7 mouse cellular contexts compared by ENCODE assay signal in genomic region chr4:107434356-107435237, GRCm38 (mm10). TPM values are rescaled to one million over a fixed set of nuclear protein-coding genes. Genes with fewer than 3 reads are reported as not detected.
DNase-seq lines count a peak whose midpoint lies in the region; ATAC-seq and TF ChIP-seq lines count a peak whose summit lies in the region.

Glis1 (plus strand) TSS chr4:107434591.

- peak within 1 kb of the TSS; percentile 86 for H3K4me3 ChIP-seq in gastrocnemius, adult 2 months
- peak within 1 kb of the TSS; percentile 73 for H3K4me3 ChIP-seq in hindbrain, embryonic 14.5 days (replicated peaks; ENCODE audit: low read length)
- H3K4me3 ChIP-seq in left cerebral cortex, adult 2 months = peak within 1 kb of the TSS; percentile 66

- peak; percentile 93 for ATAC-seq in Patski
- peak; percentile 77 for ATAC-seq in hindbrain, embryonic 14.5 days (ENCODE audit: low FRiP score)

- H3K9ac ChIP-seq in hindbrain, embryonic 14.5 days = peak within 1 kb of the TSS; percentile 70

- WGBS in hindbrain, embryonic 14.5 days = under 1% methylated on average over 104 of the region's 112 CpGs

- H3K4me2 ChIP-seq in hindbrain, embryonic 14.5 days (replicated peaks) = peak within 1 kb of the TSS; percentile 96

- H3K9me3 ChIP-seq in hindbrain, embryonic 14.5 days (ENCODE audit: control insufficient read depth, low read length) = no peaks in the 10 kb centered on the region

- no peak for DNase-seq in Patski (ENCODE audit: low read depth, low spot score)
- peak; percentile 34 to 52 for DNase-seq in cerebellum, postnatal 25 days
- DNase-seq in gastrocnemius, adult 2 months = peak; percentile 89
- peak; percentile 55 for DNase-seq in hindbrain, embryonic 14.5 days (ENCODE audit: low spot score)
- DNase-seq in left cerebral cortex, adult 2 months (ENCODE audit: extremely low spot score in 1 of 2, low spot score in 2 of 2) = peak; percentile 57 to 67
- DNase-seq in lung, postnatal 36 days = peak; percentile 62
- peak; percentile 67 for DNase-seq in right cerebral cortex, postnatal 14 days

- peak within 1 kb of the TSS; percentile 77 for H3K27ac ChIP-seq in gastrocnemius, adult 2 months
- H3K27ac ChIP-seq in hindbrain, embryonic 14.5 days = no peak within 1 kb of the TSS
- H3K27ac ChIP-seq in left cerebral cortex, adult 2 months = peak within 1 kb of the TSS; percentile 53

- CTCF ChIA-PET in Patski (lab: Charles Lee) = interaction anchor here (1.0 kb wide), 1 partner anchor 19 kb away, joined by 3 read pairs; no protein-coding TSS in a partner anchor

- intact Hi-C loops in gastrocnemius, adult 2 months (cut with DNase I) = no loop called here
- intact Hi-C loops in left cerebral cortex, adult 2 months (cut with DNase I) = no loop called here

- H3K4me1 ChIP-seq in hindbrain, embryonic 14.5 days (replicated peaks; ENCODE audit: control insufficient read depth, insufficient read depth, low read length) = peaks cover 10% of the 10 kb centered on the region

- POLR2A ChIA-PET in Patski (lab: Charles Lee) = no interaction called here

- no peaks in the 10 kb centered on the region for H3K36me3 ChIP-seq in hindbrain, embryonic 14.5 days (replicated peaks; ENCODE audit: control insufficient read depth, insufficient read depth)

- no peak for TF ChIP-seq CTCF in Patski (IDR thresholded peaks at IDR 0.05)
- no peak for TF ChIP-seq CTCF in gastrocnemius, adult 2 months (IDR thresholded peaks at IDR 0.05)
- TF ChIP-seq CTCF in left cerebral cortex, adult 2 months (IDR thresholded peaks at IDR 0.05) = no peak

- in situ Hi-C loops in Patski (cut with MboI; ENCODE audit: low pct_unique_long_range_greater_than_20kb) = no loop called here

- no peaks in the 10 kb centered on the region for H3K27me3 ChIP-seq in Patski
- H3K27me3 ChIP-seq in hindbrain, embryonic 14.5 days (ENCODE audit: control insufficient read depth, insufficient read depth, low read length) = peaks cover 67% of the 10 kb centered on the region

RNA-seq across cellular contexts. Expression of gene Glis1, which starts in this region (rescaled TPM):
- polyA plus RNA-seq in Patski (2021) = 1.1 TPM
- total RNA-seq in gastrocnemius, adult 2 months (2021) = under 1 TPM; 0.15 to 0.20 TPM
- polyA plus RNA-seq in hindbrain, embryonic 14.5 days (2014; fragmentation: Nextera tagmentation; extraction: Ambion mirVana) = 2.7 and 5.6 TPM in 2 replicates
- 1 to 10 TPM; 1.5 to 2.9 TPM for total RNA-seq in left cerebral cortex, adult 2 months (2021)

Comparison
In these comparisons a context has a peak if more than half of its experiments do, and no peak if none do; other contexts are left out.
1. Peak in DNase-seq, H3K4me3 ChIP-seq and H3K27ac ChIP-seq in gastrocnemius, adult 2 months; RNA of the gene not detected or under 1 TPM.